Mouse (Mus musculus) lung, embryonic 15.5 days (tissue): Measurements from ENCODE around the gene Nt5c. TPM values are rescaled to one million over a fixed set of nuclear protein-coding genes. Genes with fewer than 3 reads are reported as not detected.

ENCODE experiments used
- ATAC-seq: fragments of 200-750 bp; cut with Nextera tagmentation; 2 replicates; pipeline ENCODE4 v1.8.0; 2017; ENCODE audit warnings: moderate number of reproducible peaks, borderline replicate concordance; ENCODE audit not compliant: low FRiP score, low TSS enrichment; ENCODE audit errors: extremely low read depth
- H3K27ac ChIP-seq: fragments of 300-500 bp; sonication (generic); 2 replicates; pipeline ENCODE4 v1.5.1; 2015; ENCODE audit warnings: moderate library complexity, mild to moderate bottlenecking, inconsistent platforms
- H3K27me3 ChIP-seq: fragments of 300-500 bp; sonication (generic); 2 replicates; pipeline ENCODE4 v1.6.1; 2015; ENCODE audit warnings: inconsistent platforms
- H3K36me3 ChIP-seq: fragments of 300-500 bp; sonication (generic); 2 replicates; pipeline ENCODE4 v1.6.1; 2015; ENCODE audit warnings: inconsistent platforms
- H3K4me1 ChIP-seq: fragments of 300-500 bp; sonication (generic); 2 replicates; pipeline ENCODE4 v1.6.1; 2015; ENCODE audit warnings: inconsistent platforms
- H3K4me2 ChIP-seq: fragments of 300-500 bp; sonication (generic); 2 replicates; pipeline ENCODE4 v1.6.1; 2015; ENCODE audit warnings: inconsistent platforms, mild to moderate bottlenecking, moderate library complexity
- H3K4me3 ChIP-seq: fragments of 300-500 bp; sonication (generic); 2 replicates; pipeline ENCODE4 v1.5.1; 2015; ENCODE audit warnings: mild to moderate bottlenecking, inconsistent platforms
- H3K9ac ChIP-seq: fragments of 300-500 bp; sonication (generic); 2 replicates; pipeline ENCODE4 v1.6.1; 2015; ENCODE audit warnings: inconsistent platforms
- H3K9me3 ChIP-seq: fragments of 300-500 bp; sonication (generic); 2 replicates; pipeline ENCODE4 v1.6.1; 2016; ENCODE audit warnings: inconsistent platforms
- WGBS: fragments of 180-500 bp; shearing (Covaris S2); methylation state at CpG from one replicate; pipeline ENCODE4 v1.1.7; 2015; 5-methylcytosine and 5-hydroxymethylcytosine counted together
- polyA plus RNA-seq: library from polyadenylated mRNA; unstranded; fragments of >200 nt; fragmentation: Nextera tagmentation; extraction: Ambion mirVana; gene quantifications from 2 replicates; pipeline ENCODE4 v1.2.1, GENCODE M21; 2015

The Nt5c gene
- polyA plus RNA-seq, 1 experiment from 2014 or later, result 81.5 TPM

DNA sequence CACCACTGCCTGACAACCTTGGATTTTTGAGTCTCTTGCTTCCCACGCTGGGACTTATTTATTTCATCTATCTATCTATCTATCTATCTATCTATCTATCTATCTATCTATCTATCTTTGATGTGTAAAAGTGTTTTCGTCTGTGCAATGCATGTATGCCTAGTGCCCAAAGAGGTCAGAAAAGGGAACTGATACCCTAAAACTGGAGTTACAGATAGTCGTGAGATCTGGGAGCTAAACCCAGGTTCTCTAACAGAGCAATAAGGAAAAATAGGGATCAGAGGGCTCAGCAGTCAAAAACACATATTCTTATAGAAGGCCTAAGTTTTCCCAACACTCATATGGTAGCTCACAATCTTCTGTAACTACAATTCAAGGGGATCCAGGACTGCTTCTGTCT lies 27.9 kb upstream of the Nt5c start:
- H3K27ac ChIP-seq, result no peak overlapping the region
- no peak overlapping the region for H3K4me2 ChIP-seq
- H3K4me3 ChIP-seq, result no peak overlapping the region
- H3K36me3 ChIP-seq, result peaks cover 19% of the 10 kb centered on the region
- H3K9me3 ChIP-seq, result no peaks in the 10 kb centered on the region
- ATAC-seq, result no peak
- 81% methylated on average over 3 of the region's 3 CpGs for WGBS
- no peak overlapping the region for H3K9ac ChIP-seq
- H3K4me1 ChIP-seq, result no peaks in the 10 kb centered on the region
- H3K27me3 ChIP-seq, result no peaks in the 10 kb centered on the region

DNA sequence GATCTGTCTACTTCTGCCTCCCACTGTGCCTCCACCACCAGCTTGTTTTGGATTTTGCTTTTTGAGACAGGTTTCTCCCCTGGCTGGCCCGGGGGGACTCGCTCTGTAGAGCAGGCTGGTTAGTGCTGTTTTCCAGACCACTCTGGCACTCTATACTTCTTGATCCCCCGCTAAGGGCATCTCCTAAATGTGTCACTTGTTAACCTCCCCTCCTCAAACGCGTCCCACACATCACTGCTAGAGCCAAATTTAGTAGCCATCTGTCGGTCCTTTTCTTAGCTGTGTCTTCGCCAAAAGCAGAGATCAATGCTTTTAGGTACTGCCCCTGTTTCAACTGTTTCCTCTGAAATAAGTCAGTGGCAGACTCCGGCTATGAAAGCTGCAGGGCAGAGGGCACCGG lies 27.0 kb upstream of the Nt5c start:
- no peak overlapping the region for H3K4me3 ChIP-seq
- H3K4me1 ChIP-seq, result no peaks in the 10 kb centered on the region
- 57% methylated on average over 9 of the region's 9 CpGs for WGBS
- H3K4me2 ChIP-seq, result no peak overlapping the region
- no peak for ATAC-seq
- no peaks in the 10 kb centered on the region for H3K27me3 ChIP-seq
- H3K9ac ChIP-seq, result no peak overlapping the region
- no peaks in the 10 kb centered on the region for H3K9me3 ChIP-seq
- no peak overlapping the region for H3K27ac ChIP-seq
- peaks cover 10% of the 10 kb centered on the region for H3K36me3 ChIP-seq

DNA sequence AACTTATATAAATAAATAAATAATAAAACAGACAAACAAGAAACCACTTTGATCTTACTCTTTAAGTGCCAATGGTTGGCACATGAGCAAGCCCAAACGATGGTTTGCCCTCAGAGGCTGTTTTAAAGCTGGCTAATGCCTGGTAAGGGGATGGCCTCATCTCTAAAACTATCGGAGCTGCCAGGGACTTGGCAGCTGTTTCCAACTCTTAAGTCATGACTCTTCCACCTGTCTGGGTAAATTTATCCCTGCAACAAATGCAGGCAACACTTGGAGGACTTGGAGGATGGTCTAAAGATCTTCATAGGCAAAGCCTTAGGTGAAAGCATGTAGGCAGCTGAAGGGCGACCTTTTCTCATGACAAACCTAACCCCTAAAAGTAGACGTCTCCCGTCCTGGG lies 25.3 kb upstream of the Nt5c start:
- Histone ChIP-seq H3K4me2 (no peak overlapping the region), H3K27me3 (no peaks in the 10 kb centered on the region), H3K36me3 (no peaks in the 10 kb centered on the region; the same call in 1 of the 2 replicates), H3K9ac (no peak overlapping the region), H3K4me1 (peaks cover 10% of the 10 kb centered on the region), H3K9me3 (no peaks in the 10 kb centered on the region), H3K4me3 (no peak overlapping the region), H3K27ac (no peak overlapping the region)
- 75% methylated on average over 5 of the region's 5 CpGs for WGBS
- ATAC-seq, result no peak

DNA sequence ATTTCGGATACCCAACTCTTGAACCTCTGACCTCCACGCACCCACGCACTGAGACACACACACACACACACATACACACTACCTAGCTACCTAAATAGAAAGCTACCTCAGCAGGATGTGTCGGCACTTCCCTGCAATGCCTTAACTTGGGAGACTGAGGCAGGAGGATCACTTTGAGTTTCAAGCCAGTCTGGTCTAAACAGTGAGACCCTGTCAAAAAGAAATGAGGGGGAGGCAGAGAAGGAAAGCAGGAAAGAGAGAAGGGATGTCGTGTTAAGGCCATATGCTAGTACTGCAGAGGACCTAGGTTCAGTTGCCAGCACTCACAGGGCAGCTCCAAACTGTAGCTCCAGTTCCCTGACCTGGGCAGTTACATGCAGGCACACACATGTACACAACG lies 23.4 kb upstream of the Nt5c start:
- Histone ChIP-seq H3K36me3 (no peaks in the 10 kb centered on the region), H3K4me3 (no peak overlapping the region), H3K9ac (no peak overlapping the region), H3K4me1 (peaks cover 29% of the 10 kb centered on the region), H3K9me3 (no peaks in the 10 kb centered on the region), H3K27me3 (no peaks in the 10 kb centered on the region), H3K27ac (no peak overlapping the region), H3K4me2 (no peak overlapping the region; the same call in 1 of the 2 replicates)
- WGBS, result 65% methylated on average over 6 of the region's 6 CpGs
- ATAC-seq, result no peak

DNA sequence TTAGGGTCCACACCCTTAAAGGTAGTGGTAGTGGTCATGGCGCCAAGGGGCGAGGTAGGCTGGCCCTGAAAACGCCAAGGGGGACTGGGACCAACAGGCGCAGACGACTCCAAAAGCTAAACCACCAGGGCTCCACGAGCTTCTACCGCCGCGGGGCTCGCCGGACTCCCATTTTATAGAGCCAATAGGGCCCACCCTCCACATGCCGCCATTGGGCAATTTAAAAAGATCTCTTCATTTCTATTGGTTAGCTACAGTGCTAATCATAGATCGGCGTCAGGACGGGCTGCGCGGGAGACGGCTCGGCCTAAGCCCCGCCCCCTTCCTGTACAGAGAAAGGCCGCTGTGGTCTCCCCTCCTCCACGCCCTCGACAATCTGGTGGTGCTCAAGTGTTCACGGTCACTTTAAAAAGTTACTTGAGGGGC lies 22.6 kb upstream of the Nt5c start, which contains the start of gene Jpt1:
Gene Jpt1, minus strand, starts transcription at position 150 of the 426 bp plus-strand sequence.
- Histone ChIP-seq H3K9ac (peak within 1 kb of the TSS; percentile 97), H3K27me3 (no peaks in the 10 kb centered on the region), H3K4me1 (peaks cover 33% of the 10 kb centered on the region), H3K4me3 (peak within 1 kb of the TSS; percentile 99), H3K9me3 (no peaks in the 10 kb centered on the region), H3K36me3 (no peaks in the 10 kb centered on the region), H3K4me2 (peak within 1 kb of the TSS; percentile 76), H3K27ac (peak within 1 kb of the TSS; percentile 91)
- peak; percentile 97 for ATAC-seq
- WGBS, result 0% methylated on average over 24 of the region's 24 CpGs

DNA sequence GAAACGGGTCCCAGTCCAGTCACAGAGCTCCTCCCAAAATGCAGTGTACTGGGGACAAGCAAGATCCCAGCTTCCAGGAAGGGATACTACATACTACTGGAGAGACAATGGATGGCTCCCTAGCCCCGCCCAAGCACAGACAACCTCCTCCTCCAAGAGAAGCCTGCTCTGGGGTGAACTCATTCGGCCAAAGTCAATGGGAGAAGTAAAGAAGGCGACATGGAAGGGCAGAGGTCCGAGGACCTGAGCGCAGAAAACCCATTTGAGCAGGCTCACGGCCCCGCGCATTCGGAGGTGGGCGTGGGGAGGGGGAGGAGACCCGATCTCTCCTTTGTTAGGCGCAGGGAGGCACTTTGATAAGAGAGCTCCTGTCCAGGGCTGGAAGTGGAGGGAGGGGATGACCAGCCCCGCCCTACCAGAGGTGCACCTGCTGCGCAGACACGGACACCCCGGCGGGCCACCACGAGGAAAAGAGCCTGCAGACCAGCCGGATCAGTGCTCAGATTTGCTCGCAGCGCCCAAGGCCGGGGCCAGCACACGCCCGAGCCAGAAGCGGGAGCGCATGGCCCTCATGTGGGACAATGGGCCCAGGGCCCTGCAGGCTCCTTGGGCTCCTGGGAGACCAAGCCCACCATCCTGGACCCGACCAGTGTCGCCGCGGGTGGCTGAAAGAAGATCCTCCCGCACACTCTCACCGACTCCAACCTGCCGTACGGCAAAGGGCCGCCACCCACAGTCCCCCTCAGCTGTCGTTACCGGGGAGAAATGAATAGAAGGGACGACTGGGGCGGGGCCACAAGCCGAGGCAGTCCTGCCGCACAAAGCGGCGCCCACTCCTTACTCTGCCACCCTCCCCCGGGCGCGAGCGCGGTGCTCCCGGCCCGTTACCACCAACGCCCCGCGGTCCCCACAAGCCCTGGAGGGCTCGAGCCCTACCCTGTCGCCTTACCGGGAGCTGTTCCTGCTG lies 21.9 kb upstream of the Nt5c start:
- Histone ChIP-seq H3K9me3 (no peaks in the 10 kb centered on the region), H3K9ac (peak overlapping the region; percentile 97), H3K4me3 (peak overlapping the region; percentile 99), H3K27ac (peak overlapping the region; percentile 91), H3K4me1 (peaks cover 37% of the 10 kb centered on the region), H3K36me3 (no peaks in the 10 kb centered on the region), H3K4me2 (peak overlapping the region; percentile 76), H3K27me3 (no peaks in the 10 kb centered on the region)
- peak; percentile 55 for ATAC-seq
- WGBS, result under 1% methylated on average over 57 of the region's 57 CpGs

DNA sequence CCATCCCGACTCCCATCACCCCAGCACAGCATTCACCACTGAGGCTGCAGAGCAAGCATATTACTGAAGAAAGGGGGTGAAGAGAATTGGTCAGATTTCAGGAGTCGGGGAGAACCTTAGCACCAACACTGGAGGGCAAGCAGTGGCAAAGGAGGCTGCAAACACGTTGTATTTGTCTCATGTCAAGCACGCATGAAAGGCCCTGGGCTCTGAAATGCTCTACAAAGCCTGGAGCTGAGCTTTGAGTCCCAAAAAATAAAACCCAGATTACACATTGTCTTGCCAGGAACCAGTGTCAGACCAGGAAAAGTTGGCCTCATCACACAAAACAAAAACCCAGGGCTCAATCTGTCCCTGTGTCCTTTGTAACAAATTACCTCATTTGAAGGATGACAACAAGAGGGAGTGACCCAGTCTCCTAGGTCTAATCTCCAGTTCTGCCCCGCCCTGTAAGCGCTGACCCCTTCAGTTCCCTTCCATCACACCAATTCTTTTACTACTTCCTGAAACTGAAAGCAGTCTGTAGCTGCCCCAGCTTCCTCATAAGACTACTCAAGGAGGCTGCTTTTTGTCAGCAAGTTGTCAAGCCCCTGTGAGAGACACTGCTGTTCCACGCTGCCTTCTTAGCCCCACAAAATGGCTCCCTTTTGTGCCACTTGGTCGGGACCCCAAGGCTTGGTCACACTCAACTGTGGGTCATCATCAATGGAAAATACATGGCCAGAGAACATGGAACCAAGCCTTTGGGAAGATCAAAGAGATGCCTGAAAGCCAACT lies 20.9 kb upstream of the Nt5c start:
- Histone ChIP-seq H3K9me3 (no peaks in the 10 kb centered on the region), H3K4me3 (peak overlapping the region; percentile 99), H3K36me3 (no peaks in the 10 kb centered on the region), H3K4me2 (peak overlapping the region; percentile 76), H3K9ac (peak overlapping the region; percentile 97), H3K27me3 (no peaks in the 10 kb centered on the region), H3K27ac (peak overlapping the region; percentile 91), H3K4me1 (peaks cover 39% of the 10 kb centered on the region)
- WGBS, result 14% methylated on average over 8 of the region's 8 CpGs
- ATAC-seq, result no peak

DNA sequence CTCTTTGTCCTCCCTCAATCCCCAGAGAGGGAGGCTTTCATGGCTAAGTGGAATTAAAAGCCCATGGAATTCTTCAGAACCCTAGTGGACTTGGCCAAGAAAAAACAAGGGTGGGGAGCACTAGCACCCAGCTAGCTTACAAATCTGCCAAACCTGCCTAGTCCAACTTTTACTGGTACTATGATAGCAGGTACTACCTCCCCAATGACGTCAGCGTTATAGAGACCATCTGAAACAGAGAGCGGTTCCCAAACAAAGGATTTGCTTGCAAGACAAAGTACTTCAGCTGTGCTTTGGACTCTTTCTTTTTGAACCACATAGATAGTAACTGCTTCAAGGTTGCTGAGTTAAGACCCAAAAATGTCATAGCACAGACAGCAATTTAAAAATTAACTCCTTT lies 20.3 kb upstream of the Nt5c start:
- Histone ChIP-seq H3K4me2 (peak overlapping the region; percentile 76), H3K36me3 (no peaks in the 10 kb centered on the region), H3K4me1 (peaks cover 44% of the 10 kb centered on the region), H3K27me3 (no peaks in the 10 kb centered on the region), H3K27ac (no peak overlapping the region), H3K9me3 (no peaks in the 10 kb centered on the region), H3K9ac (peak overlapping the region; percentile 97), H3K4me3 (peak overlapping the region; percentile 99)
- WGBS, result 30% methylated on average over 3 of the region's 3 CpGs
- no peak for ATAC-seq

DNA sequence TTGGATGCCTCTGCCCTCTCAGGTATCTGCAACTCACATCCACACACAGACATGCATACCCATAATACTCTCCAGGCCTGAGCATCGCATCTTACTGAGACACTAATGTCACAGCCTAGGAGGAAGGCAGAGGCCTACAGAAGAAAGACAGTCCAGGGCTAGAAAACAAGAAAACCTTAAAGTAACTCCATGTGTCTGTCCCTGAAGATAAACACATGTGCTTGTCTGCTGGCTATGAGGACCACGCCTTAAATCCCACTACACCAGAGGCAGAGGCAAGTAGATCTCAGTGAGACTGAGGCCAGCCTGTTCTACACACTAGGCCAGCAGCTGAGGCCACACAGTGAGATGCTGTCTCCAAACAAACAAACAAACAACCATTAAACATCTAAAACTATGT lies 19.5 kb upstream of the Nt5c start:
- Histone ChIP-seq H3K9ac (0 out of 2 replicates have a peak overlapping the region, but pooled peaks have one; percentile 8), H3K9me3 (no peaks in the 10 kb centered on the region), H3K4me1 (peaks cover 44% of the 10 kb centered on the region), H3K27me3 (no peaks in the 10 kb centered on the region), H3K36me3 (no peaks in the 10 kb centered on the region), H3K27ac (no peak overlapping the region), H3K4me3 (peak overlapping the region; percentile 99; the same call in 1 of the 2 replicates), H3K4me2 (peak overlapping the region; percentile 76)
- ATAC-seq, result no peak
- 63% methylated on average over 2 of the region's 2 CpGs for WGBS

DNA sequence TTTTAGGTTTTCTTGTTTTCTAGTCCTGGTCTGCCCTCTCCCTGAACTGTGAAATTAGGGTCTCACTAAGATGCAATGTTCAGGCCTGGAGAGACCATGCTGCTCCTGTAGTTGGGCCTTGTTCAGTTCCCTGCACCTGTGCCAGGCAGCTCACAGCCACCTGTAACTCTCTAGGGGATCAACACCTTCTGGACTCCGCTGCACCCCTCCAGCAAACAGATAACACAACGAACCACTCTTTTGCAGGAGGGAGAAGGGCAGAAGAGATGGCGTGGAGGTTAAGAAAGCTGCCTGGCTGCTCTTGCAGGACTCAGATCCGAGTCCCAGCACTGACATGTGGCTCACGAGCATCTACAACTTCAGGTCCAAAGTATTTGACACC lies 18.8 kb upstream of the Nt5c start:
- Histone ChIP-seq H3K9me3 (no peaks in the 10 kb centered on the region), H3K4me3 (no peak overlapping the region), H3K27ac (0 out of 2 replicates have a peak overlapping the region, but pooled peaks have one; percentile 2), H3K4me2 (peak overlapping the region; percentile 76), H3K4me1 (peaks cover 44% of the 10 kb centered on the region), H3K36me3 (no peaks in the 10 kb centered on the region), H3K9ac (0 out of 2 replicates have a peak overlapping the region, but pooled peaks have one; percentile 8), H3K27me3 (no peaks in the 10 kb centered on the region)
- WGBS, result 42% methylated on average over 5 of the region's 5 CpGs
- no peak for ATAC-seq

DNA sequence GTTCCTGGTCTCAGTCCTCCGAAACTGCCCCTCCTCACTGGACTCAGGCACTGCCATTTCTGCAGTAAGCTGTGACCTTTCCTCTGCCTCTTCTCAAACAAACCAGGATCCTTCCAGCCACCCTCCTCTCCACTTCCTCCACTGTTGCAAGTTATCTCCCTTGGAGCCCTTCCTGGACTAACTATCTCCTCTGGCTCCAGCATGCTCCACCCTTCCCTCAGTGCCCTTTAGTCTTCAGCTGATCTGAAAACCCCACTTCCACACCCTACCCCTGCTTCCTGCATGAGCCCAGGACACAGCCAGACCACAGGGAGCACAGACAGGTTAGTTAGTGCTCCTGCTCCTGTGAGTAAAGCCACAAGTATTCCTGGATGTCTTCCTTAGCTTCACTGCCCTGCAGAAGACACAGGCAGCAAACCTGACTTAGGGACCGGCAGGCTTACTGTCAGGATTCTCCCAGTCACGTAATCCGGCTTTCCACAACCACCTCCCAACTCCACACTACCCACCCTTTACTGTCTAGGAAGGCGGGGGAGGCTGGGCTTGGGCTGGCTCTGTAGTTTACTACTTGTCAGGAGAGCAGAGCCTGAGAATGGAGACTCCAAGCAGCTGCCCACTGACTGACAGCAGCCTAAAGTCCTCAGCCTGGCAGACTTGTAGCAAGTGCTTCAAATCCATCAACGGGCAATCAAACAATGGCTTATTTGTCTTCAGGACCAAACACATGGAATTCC lies 18.3 kb upstream of the Nt5c start:
- Histone ChIP-seq H3K4me2 (peak overlapping the region; percentile 76), H3K36me3 (no peaks in the 10 kb centered on the region), H3K4me3 (no peak overlapping the region), H3K27ac (peak overlapping the region; percentile 2), H3K27me3 (no peaks in the 10 kb centered on the region), H3K4me1 (peaks cover 44% of the 10 kb centered on the region), H3K9me3 (no peaks in the 10 kb centered on the region), H3K9ac (no peak overlapping the region)
- ATAC-seq, result no peak
- WGBS, result 29% methylated on average over 6 of the region's 6 CpGs
